Mouse (Mus musculus) liver, embryonic 16.5 days (tissue): ENCODE data around the gene Trim56. TPM values are rescaled to one million over a fixed set of nuclear protein-coding genes. Genes with fewer than 3 reads are reported as not detected.

Experiments
- ATAC-seq: fragments of 200-750 bp; cut with Nextera tagmentation; 2 replicates; pipeline ENCODE4 v1.8.0; 2017; ENCODE audit warnings: low read depth, mild to moderate bottlenecking, moderate number of reproducible peaks, moderate library complexity
- H3K27ac ChIP-seq: fragments of 300-500 bp; sonication (generic); 2 replicates; pipeline ENCODE4 v1.5.1; 2014; ENCODE audit warnings: mild to moderate bottlenecking, low read length
- H3K27me3 ChIP-seq: fragments of 300-500 bp; sonication (generic); 2 replicates; pipeline ENCODE4 v1.6.1; 2014; ENCODE audit warnings: low read depth, low read length, mixed read lengths; ENCODE audit not compliant: control insufficient read depth, insufficient read depth
- H3K36me3 ChIP-seq: fragments of 300-500 bp; sonication (generic); 2 replicates; pipeline ENCODE4 v1.6.1; 2014; ENCODE audit warnings: mild to moderate bottlenecking; ENCODE audit not compliant: control insufficient read depth, insufficient read depth
- H3K4me1 ChIP-seq: fragments of 300-500 bp; sonication (generic); 2 replicates; pipeline ENCODE4 v1.6.1; 2014; ENCODE audit warnings: low read depth, low read length, mixed read lengths; ENCODE audit not compliant: control insufficient read depth
- H3K4me2 ChIP-seq: fragments of 300-500 bp; sonication (generic); 2 replicates; pipeline ENCODE4 v1.6.1; 2014; ENCODE audit warnings: low read depth, low read length, mixed read lengths
- H3K4me3 ChIP-seq: fragments of 300-500 bp; sonication (generic); 2 replicates; pipeline ENCODE4 v1.5.1; 2014; ENCODE audit warnings: low read depth, mild to moderate bottlenecking, low read length
- H3K9ac ChIP-seq: fragments of 300-500 bp; sonication (generic); 2 replicates; pipeline ENCODE4 v1.6.1; 2014; ENCODE audit warnings: low read depth, low read length
- H3K9me3 ChIP-seq: fragments of 300-500 bp; sonication (generic); replicated peaks from 2 replicates; pipeline ENCODE4 v1.6.1; 2016; ENCODE audit warnings: low read length; ENCODE audit not compliant: control insufficient read depth
- WGBS: fragments of 180-500 bp; shearing (Covaris S2); extraction: QIAGEN DNeasy Blood & Tissue Kit; methylation state at CpG from one replicate; pipeline ENCODE4 v1.1.7; 2014; ENCODE audit not compliant: insufficient replicate concordance; 5-methylcytosine and 5-hydroxymethylcytosine counted together
- polyA plus RNA-seq: library from polyadenylated mRNA; unstranded; fragments of >200 nt; fragmentation: Nextera tagmentation; extraction: Ambion mirVana; gene quantifications from 2 replicates; pipeline ENCODE4 v1.2.1, GENCODE M21; 2015

Trim56 gene
- polyA plus RNA-seq, 1 experiment from 2014 or later = 13.8 TPM

DNA sequence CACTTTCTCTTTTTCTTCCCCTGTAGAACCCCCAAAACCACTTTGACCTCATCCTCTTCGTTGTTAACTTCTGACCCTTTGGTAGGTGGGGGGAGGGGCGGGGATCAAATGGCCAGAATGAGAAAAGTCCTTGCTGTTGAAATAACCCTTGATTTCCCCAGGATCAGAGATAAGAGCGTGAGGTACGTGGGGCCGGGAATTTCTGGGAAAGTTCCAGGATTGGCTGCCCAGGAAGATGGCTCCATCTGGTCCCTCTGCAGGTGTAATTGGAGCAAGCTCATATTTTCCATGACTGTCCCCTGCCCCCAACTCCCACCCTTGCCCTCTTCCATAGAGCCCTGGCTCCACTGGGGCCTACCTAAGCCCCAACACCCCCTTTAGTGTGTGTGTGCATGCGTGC lies 40.3 kb downstream of the Trim56 start:
- Histone ChIP-seq H3K4me2 (no peak overlapping the region), H3K27me3 (no peaks in the 10 kb centered on the region; the same call in 1 of the 2 replicates), H3K4me3 (no peak overlapping the region), H3K9me3 (no peaks in the 10 kb centered on the region), H3K9ac (no peak overlapping the region), H3K27ac (no peak overlapping the region), H3K4me1 (peaks cover 20% of the 10 kb centered on the region), H3K36me3 (no peaks in the 10 kb centered on the region)
- WGBS = 48% methylated on average over 6 of the region's 6 CpGs
- 0 out of 2 replicates have a peak, but pooled peaks have one; percentile 6 for ATAC-seq

DNA sequence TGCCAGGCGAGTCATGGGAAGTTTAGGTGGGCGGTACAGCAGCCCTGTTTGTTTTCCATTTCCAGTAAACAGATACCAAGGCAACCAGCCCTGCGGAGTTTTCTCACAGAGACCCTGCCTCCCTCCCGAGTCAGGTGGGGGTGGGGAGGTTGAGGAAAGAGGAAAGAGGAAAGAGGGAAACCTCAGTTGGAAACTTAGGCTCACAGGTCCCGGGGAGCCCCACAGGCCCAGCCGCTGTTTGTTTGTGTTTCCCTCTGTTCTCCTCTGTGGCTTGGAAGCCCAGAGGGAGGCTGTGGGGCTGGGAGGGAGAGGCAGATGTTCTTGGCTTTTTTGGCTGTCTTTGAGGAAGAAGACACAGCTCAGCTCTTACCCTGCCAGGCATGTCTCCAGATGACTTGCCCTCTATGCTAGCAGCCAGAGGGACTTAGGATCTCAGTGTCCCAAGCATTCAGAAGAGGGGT lies 41.8 kb downstream of the Trim56 start:
- ATAC-seq = no peak
- Histone ChIP-seq H3K4me1 (peaks cover 20% of the 10 kb centered on the region), H3K4me2 (no peak overlapping the region), H3K9ac (no peak overlapping the region), H3K9me3 (no peaks in the 10 kb centered on the region), H3K4me3 (no peak overlapping the region), H3K36me3 (no peaks in the 10 kb centered on the region), H3K27ac (no peak overlapping the region), H3K27me3 (no peaks in the 10 kb centered on the region; the same call in 1 of the 2 replicates)
- 53% methylated on average over 6 of the region's 6 CpGs for WGBS

DNA sequence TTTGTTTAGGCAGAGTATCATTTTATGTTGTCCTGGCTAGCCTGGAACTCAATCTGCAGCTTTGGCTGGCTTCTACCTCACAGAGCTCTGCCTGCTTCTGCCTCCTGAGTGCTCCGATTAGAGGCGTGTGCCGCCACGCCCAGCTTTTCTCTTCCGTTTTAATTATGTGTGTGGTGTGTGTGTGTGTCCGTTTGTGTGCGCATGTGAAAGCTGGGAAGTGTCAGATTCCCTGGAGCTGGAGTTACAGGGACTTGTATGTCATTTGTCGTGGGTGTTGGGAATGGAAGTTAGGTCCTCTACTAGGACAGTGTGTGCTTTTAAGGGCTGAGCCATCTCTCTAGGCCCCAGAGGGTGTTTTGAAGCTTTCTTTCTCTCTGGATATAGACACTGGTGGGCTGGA lies 42.9 kb downstream of the Trim56 start:
- Histone ChIP-seq H3K36me3 (no peaks in the 10 kb centered on the region), H3K4me3 (no peak overlapping the region), H3K27ac (no peak overlapping the region), H3K27me3 (no peaks in the 10 kb centered on the region; the same call in 1 of the 2 replicates), H3K4me2 (no peak overlapping the region), H3K9ac (no peak overlapping the region), H3K4me1 (peaks cover 20% of the 10 kb centered on the region), H3K9me3 (no peaks in the 10 kb centered on the region)
- ATAC-seq = no peak
- 77% methylated on average over 8 of the region's 8 CpGs for WGBS

DNA sequence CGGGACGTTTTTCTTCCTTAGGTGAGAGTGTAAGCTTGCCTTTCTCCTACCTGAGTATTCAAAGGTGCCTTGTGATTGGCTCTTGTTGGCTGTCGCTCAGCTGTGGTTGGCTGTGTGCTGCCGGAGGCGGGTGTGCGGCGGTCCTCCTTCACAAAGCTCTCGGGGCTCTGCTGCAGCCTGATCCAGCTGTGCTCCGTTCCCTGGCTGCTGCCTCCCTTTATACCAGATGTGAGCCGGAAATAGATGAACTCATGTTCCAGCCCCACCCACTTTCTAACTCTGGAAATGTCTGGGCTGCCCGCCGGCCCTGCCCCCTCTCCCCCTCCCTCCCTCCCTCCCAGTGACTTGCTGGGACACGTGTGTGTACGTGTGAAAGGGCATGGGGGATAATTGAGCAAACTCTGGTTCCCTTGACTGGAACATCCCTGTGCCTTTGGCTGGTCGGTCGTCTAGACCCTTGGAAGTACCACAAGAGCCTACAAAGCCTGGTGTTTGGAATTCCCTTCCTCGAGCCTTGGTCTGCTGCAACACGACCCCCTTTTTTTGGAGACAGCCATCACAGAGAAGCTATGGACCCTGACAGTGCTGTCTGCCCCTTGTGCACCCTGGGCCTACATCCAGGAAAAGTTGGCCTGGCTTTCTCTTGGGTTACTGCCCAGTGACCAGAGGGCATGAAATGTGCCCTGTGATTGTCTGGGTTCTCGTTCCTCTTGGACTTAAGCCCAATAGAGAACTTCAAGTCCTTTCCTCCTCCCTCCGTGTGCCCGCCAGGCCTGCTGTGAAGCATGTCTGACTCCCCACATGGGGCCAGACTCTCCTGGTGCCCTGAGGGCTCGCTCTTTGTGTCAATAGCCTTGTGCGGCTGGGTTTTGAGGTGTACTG lies 43.7 kb downstream of the Trim56 start, which contains the start of gene Serpine1:
Gene Serpine1 (minus strand): TSS at position 190 of the 882 bp plus-strand sequence.
- peak; percentile 70 for ATAC-seq
- Histone ChIP-seq H3K4me1 (peaks cover 20% of the 10 kb centered on the region), H3K9ac (no peak within 1 kb of the TSS), H3K4me3 (no peak within 1 kb of the TSS), H3K9me3 (no peaks in the 10 kb centered on the region), H3K36me3 (no peaks in the 10 kb centered on the region), H3K27me3 (no peaks in the 10 kb centered on the region; the same call in 1 of the 2 replicates), H3K27ac (no peak within 1 kb of the TSS), H3K4me2 (peak within 1 kb of the TSS; percentile 38)
- 21% methylated on average over 23 of the region's 23 CpGs for WGBS

DNA sequence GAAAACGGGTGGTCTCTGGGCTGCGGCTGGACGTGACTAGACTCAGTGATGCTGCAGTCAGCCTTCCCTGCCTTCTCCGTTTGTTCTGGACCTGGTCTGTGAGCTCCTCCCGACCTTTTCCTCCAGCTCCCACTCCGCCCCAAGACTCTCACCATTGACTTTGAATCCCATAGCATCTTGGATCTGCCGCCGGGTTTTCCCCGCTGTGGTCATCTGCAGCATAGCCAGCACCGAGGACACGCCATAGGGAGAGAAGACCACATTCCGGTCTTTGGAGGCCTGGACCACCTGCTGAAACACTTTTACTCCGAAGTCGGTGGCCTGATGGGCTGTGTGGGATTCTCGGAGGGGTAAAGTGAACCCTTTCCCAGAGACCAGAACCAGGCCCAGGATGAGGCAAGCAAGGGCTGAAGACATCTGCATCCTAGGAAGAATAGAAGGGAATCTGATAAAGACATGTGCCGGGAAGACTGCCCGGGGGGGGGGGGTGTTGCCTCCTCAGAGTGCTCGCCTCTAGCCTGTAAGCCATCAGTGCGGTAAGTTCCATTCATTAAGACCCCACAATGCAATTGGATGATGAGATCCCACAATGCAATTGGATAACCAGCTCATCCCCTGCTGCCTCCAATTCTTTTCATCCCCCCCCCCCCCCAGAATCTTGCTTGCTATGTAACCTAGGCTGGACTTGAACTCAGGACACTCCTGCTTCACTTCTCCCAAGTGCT lies 45.0 kb downstream of the Trim56 start:
- H3K4me3 ChIP-seq = no peak overlapping the region
- ATAC-seq = no peak
- WGBS = 73% methylated on average over 19 of the region's 19 CpGs
- no peak overlapping the region for H3K9ac ChIP-seq
- peaks cover 14% of the 10 kb centered on the region for H3K4me1 ChIP-seq
- no peaks in the 10 kb centered on the region for H3K36me3 ChIP-seq
- H3K4me2 ChIP-seq = no peak overlapping the region
- no peaks in the 10 kb centered on the region for H3K9me3 ChIP-seq
- H3K27ac ChIP-seq = no peak overlapping the region
- no peaks in the 10 kb centered on the region; the same call in 1 of the 2 replicates for H3K27me3 ChIP-seq

DNA sequence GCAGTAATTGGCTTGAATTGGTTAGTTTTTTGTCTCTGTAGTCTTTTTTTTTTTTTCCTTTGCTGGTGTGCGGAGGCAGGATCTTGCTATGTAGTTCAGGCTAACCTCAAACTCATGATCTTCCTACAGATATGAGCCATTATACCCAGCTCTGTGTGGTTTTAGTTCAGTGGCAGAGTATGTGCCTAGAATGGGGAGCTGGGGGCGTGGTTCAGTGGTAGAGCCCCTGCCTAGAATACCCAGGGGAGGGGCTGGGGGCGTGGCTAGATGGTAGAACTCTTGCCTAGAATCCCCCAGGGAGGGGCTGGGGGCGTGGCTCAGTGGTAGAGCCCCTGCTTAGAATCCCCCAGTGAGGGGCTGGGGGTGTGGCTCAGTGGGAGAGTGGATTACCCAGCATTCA lies 47.3 kb downstream of the Trim56 start:
- Histone ChIP-seq H3K4me3 (no peak overlapping the region), H3K4me1 (peaks cover 7% of the 10 kb centered on the region), H3K27me3 (no peaks in the 10 kb centered on the region; the same call in 1 of the 2 replicates), H3K27ac (no peak overlapping the region), H3K4me2 (no peak overlapping the region), H3K9ac (no peak overlapping the region), H3K9me3 (no peaks in the 10 kb centered on the region), H3K36me3 (no peaks in the 10 kb centered on the region)
- ATAC-seq = no peak
- WGBS = 49% methylated on average over 4 of the region's 4 CpGs

DNA sequence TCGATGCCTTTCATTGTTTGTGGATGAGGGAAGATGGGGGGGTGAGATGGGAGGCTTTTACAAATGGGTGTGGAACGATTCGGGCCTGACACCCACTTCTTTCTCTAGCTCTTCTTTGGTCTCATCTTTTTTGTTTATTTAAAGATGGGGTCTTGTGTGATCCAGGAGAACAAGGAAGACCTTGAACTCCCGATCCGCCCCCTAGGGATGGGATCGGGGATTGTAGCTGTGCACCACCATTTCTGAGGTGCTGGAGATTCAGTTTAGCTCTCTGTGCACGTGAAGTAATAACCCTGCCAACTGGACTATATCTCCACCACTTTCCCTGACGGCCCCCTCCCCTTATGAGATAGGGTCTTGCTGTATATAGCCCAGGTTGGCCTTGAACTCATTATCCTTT lies 50.1 kb downstream of the Trim56 start:
- no peaks in the 10 kb centered on the region; the same call in 1 of the 2 replicates for H3K27me3 ChIP-seq
- no peaks in the 10 kb centered on the region for H3K4me1 ChIP-seq
- WGBS = 59% methylated on average over 8 of the region's 8 CpGs
- no peaks in the 10 kb centered on the region for H3K36me3 ChIP-seq
- no peak overlapping the region for H3K4me2 ChIP-seq
- no peak for ATAC-seq
- no peak overlapping the region for H3K27ac ChIP-seq
- H3K9me3 ChIP-seq = no peaks in the 10 kb centered on the region
- no peak overlapping the region for H3K4me3 ChIP-seq
- no peak overlapping the region for H3K9ac ChIP-seq

DNA sequence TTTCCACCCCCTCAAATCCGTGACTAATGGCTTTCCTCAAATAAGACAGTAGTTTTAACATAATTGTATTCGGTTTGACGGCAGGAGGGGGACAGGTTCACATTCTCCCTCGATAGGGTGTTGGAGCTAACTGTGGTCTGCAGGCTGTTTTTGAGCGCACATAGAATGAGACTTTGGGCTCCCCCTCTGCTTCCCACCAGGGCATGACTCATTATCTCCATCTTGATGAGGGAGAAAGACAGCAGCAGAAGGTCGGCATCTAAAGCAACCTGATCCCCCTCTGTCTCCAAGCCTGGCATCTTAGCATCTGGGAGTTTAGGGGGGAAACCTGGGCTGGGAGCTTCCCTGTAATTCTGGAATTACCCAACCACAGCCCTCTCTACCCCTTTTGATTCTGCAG lies 50.6 kb downstream of the Trim56 start:
- no peak for ATAC-seq
- Histone ChIP-seq H3K4me3 (no peak overlapping the region), H3K36me3 (no peaks in the 10 kb centered on the region), H3K27me3 (no peaks in the 10 kb centered on the region; the same call in 1 of the 2 replicates), H3K9me3 (no peaks in the 10 kb centered on the region), H3K27ac (no peak overlapping the region), H3K4me1 (no peaks in the 10 kb centered on the region), H3K9ac (no peak overlapping the region), H3K4me2 (no peak overlapping the region)
- 54% methylated on average over 6 of the region's 6 CpGs for WGBS
